Mouse (Mus musculus): ENCODE measurements at regions not wholly inside any gene's neighbourhood (a gene's known extent, or its start where the extent isn't known, plus 50 kb on each side); places are given as distances from the start of the nearest gene placed in this dataset.

- no peak for DNase-seq
Observed at GRCm38 (mm10) chr15:72101730-72102129, 1732.6 kb upstream of the Gm6569 start.

- no peak for DNase-seq
Observed at GRCm38 (mm10) chr15:72105830-72106413, 1728.4 kb upstream of the Gm6569 start.

- peak; percentile 54 to 61 for DNase-seq
Observed at GRCm38 (mm10) chr15:72110520-72110919, 1723.8 kb upstream of the Gm6569 start.

GRCm38 (mm10) chr15:72116772-72117171, 1717.6 kb upstream of the Gm6569 start:
- DNase-seq: no peak

GRCm38 (mm10) chr15:72134226-72134625, 1700.1 kb upstream of the Gm6569 start:
- no peak for DNase-seq

- no peak for DNase-seq
Observed at GRCm38 (mm10) chr15:72135992-72136617, 1698.3 kb upstream of the Gm6569 start.

- DNase-seq: peak in 1 of 2 experiments; percentile 36
Observed at GRCm38 (mm10) chr15:72140122-72140521, 1694.2 kb upstream of the Gm6569 start.

- peak; percentile 81 to 90 for DNase-seq
Observed at GRCm38 (mm10) chr15:72150581-72150980, 1683.8 kb upstream of the Gm6569 start.

GRCm38 (mm10) chr15:72158505-72158904, 1675.9 kb upstream of the Gm6569 start:
- no peak for DNase-seq

GRCm38 (mm10) chr15:72200861-72201260, 1633.5 kb upstream of the Gm6569 start:
- no peak for DNase-seq

GRCm38 (mm10) chr15:72201791-72202190, 1632.6 kb upstream of the Gm6569 start:
- DNase-seq: peak; percentile 53 to 69

- no peak for DNase-seq
Observed at GRCm38 (mm10) chr15:72205240-72205799, 1629.0 kb upstream of the Gm6569 start.

- peak; percentile 94 to 96 for DNase-seq
Observed at GRCm38 (mm10) chr15:72205950-72206349, 1628.4 kb upstream of the Gm6569 start.

- no peak for DNase-seq
Observed at GRCm38 (mm10) chr15:72207589-72207988, 1626.8 kb upstream of the Gm6569 start.

GRCm38 (mm10) chr15:72208076-72208475, 1626.3 kb upstream of the Gm6569 start:
- no peak for DNase-seq

GRCm38 (mm10) chr15:72208973-72209372, 1625.4 kb upstream of the Gm6569 start:
- DNase-seq: no peak

GRCm38 (mm10) chr15:72217731-72218130, 1616.6 kb upstream of the Gm6569 start:
- no peak for DNase-seq

- DNase-seq: no peak
Observed at GRCm38 (mm10) chr15:72219985-72220384, 1614.4 kb upstream of the Gm6569 start.

- DNase-seq: no peak
Observed at GRCm38 (mm10) chr15:72220786-72221185, 1613.6 kb upstream of the Gm6569 start.

GRCm38 (mm10) chr15:72232355-72232754, 1602.0 kb upstream of the Gm6569 start:
- peak; percentile 11 to 16 for DNase-seq

GRCm38 (mm10) chr15:72264619-72265018, 1569.7 kb upstream of the Gm6569 start:
- no peak for DNase-seq

GRCm38 (mm10) chr15:72283846-72284245, 1550.5 kb upstream of the Gm6569 start:
- DNase-seq: no peak

GRCm38 (mm10) chr15:72296648-72297047, 1537.7 kb upstream of the Gm6569 start:
- DNase-seq: no peak

GRCm38 (mm10) chr15:72312417-72312816, 1521.9 kb upstream of the Gm6569 start:
- no peak for DNase-seq
